Mouse (Mus musculus) kidney, postnatal 4 days (tissue): ENCODE measurements around the gene Pcif1.

ENCODE experiments used
- DNase-seq, 2 experiments: peaks; one replicate each; pipeline ENCODE4 v3.0.0; 2021; ENCODE audit warnings: mixed read lengths in 2 of 2

The Pcif1 gene

DNA sequence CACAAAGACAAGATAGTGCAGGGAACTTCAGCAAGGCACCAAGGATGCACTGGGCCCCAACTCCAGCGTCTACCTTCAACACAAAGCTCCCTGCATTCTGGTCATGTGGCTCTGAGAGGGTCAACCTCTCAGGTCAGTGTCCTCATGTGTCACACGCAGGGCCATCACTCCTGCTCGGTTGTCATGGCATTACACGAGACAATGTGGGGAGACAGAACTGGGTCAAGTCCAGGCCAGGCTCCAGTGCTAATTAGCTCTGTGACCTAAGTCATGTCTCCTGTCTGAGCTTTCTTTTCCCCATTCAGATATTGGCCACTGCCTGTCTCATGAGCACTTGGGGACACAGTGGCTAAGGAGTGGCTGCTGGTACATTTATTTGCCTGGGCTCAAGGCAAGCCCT lies 44.2 kb downstream of the Pcif1 start:
- DNase-seq: no peak

DNA sequence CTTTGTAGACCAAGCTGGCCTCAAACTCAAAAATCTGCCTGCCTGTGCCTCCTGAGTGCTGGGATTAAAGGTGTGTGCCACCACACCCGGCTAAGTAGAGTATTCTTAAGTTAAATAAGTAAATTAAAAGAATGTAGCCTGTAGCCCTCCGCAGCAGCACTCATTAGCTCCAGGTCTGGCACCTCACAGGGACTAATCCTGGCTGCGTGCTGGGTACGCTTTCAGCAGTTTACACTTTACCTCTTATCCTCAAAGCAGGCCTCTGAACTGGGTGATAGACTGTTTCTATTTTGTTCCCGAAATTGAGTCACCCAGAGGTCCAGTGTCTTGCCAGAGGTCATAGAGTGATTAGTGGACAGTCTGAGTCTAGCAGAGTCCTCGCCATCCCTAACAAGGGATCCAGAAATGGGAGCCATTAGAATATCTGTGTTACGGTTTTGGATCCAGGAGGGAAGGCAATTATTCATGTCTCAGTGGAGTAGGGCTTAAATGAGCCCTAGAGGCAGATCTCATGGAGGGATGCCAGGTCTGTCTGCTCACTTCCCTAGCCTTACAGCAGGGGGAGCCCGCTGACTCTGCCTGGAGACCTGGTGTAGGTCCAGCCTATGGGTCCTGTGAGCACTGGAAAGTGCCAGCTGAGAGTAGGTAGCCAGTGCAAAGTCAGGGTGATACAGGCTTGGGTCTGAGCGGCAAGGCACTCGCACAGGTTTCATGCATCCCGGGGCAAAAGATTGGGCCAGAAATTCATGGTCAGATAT lies 45.2 kb downstream of the Pcif1 start:
- peak; percentile 91 to 92 for DNase-seq

GRCm38 (mm10) chr2:164930706-164931581 lies 51.8 kb downstream of the Pcif1 start:
- peak; percentile 64 to 71 for DNase-seq

DNA sequence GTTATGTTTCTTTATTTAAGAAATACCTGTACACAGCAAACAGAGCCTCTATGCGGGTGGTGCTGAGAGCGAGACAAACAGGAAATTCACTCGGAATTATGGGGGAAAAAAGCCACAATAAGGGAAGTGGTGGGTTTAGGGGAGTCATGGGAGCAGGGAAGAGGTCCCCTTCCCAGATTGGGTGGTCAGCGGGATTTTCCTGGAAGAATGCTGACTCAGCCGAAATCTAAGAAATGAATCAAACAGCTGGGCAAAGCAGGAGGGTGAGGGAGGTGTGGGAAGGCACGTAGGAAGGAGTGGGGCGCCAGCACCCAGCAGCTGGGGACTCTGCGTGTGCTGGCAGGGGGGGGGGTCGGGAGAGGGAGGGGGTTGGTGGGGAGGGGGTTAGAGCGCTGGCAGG lies 54.4 kb downstream of the Pcif1 start:
- no peak for DNase-seq

DNA sequence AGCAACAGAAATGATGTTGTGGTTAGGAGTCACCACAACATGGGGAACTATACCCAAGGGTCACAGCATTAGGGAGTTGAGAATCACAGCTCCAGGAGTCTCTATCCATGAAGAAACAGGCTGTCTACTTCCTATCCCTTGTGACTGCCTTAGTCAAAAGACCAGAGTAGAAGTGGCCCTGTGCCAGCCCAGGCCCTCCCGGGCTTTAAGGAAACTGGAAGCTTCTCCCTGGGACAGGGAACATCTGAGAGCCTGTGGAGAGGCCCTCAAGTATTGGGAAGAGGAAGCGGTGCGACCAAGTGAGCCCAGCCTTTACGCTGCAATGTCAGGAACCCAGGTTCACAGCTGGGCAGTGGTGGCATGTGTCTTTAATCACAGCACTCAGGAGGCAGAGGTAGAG lies 56.9 kb downstream of the Pcif1 start:
- DNase-seq: peak; percentile 42 to 52

DNA sequence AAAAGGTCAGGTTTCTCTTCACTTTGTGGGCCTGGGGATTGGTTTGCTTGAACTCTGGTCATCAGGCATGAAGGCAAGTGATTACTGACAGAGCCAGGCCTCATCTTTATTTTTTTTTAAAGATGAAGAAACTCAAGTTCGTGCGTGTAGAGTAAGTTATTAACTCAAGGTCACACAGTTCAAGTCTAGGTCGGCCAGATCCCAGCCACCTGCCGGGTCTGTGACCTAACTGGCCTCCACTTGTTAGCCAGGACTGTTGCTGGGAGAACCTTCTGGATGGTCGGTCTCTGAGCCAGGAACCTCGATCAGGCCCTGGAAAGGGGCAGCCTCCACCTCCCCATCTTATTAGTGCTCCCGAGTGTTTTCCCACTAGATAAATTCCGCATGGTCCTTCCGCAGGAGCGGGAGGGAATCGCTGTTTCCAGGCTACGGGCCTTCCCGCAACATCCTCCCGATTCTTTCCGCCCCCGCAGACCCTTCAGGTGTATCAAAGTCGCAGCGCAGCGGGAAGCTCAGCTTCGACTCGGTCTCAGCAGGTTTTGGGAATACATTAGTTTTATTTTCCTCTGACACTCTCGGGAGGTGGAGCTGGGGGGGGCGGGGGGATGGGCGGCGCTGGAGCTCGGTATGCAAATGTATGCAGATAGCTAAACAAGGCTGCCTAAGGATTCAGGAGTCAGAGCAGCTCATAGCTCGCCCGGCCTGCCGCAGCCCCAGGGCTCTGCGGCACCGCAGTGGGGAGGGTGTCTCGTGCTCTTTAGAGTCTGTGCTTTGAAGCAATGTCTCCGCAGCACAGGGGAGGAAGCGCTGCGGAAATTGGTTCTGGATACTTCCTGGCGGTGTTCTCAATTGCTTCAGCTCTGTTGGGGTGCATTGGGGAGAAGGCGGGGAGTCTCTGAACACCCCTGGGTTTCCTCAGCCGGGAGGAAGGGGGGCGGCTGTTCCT lies 59.3 kb downstream of the Pcif1 start:
- peak; percentile 59 to 70 for DNase-seq

GRCm38 (mm10) chr2:164939106-164939505 lies 60.0 kb downstream of the Pcif1 start:
- DNase-seq: peak in 1 of 2 experiments; percentile 23

DNA sequence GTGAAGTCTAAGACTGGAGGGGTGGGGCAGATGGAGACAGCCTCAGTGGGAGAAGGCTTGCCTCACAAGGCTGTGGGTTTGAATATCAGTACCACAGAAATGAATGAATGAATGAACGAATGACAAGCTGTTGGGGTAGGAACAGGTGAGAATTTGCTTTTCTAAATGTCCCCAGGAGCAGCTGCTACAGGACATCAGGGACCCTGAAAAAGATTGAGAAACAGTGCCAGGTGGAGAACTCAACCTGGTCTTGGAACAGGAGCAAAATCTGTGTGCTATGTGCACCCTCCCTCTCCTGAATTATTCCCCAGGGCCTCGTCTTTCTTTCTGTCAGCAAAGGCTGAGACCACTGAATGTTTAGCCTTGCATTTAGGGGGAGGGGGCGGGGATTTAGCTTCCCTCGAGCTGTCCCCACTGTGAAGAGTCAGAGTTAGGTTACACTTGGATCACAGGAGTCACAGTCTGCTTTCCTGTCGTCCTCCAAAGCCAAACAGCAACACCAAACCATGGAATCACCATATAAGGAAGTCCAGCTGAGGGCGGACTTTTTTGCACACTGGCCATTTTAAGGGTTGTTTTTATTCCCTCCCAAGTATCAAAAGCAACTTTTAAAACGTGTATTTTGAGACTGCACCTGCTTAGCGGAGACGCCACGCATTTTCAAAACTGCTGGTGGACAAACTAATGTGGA lies 61.2 kb downstream of the Pcif1 start, which contains the start of gene Mmp9:
TSS of gene Mmp9 (plus strand) at position 641 of the 691 bp plus-strand sequence.
- DNase-seq: no peak

- DNase-seq: peak in 1 of 2 experiments; percentile 26
Measured at GRCm38 (mm10) chr2:164942692-164943290, 63.7 kb downstream of the Pcif1 start.
